Mouse (Mus musculus) embryonic facial prominence, embryonic 10.5 days (tissue): Measurements from ENCODE around the gene Lmcd1. TPM values are rescaled to one million over a fixed set of nuclear protein-coding genes. Genes with fewer than 3 reads are reported as not detected.
A peak's percentile ranks its signal among the peaks of the same experiment; 100 is the strongest.

Experiments
- DNase-seq: peaks from one replicate; pipeline ENCODE4 v3.0.0-alpha.2; 2017; ENCODE audit warnings: low spot score
- H3K27ac ChIP-seq: fragments of 300-500 bp; sonication (generic); replicated peaks from 2 replicates; pipeline ENCODE4 v1.5.1; 2016; ENCODE audit warnings: mild to moderate bottlenecking
- H3K27me3 ChIP-seq: fragments of 300-500 bp; sonication (generic); replicated peaks from 2 replicates; pipeline ENCODE4 v1.6.1; 2016; ENCODE audit warnings: low read depth, mild to moderate bottlenecking; ENCODE audit not compliant: poor library complexity, severe bottlenecking
- H3K36me3 ChIP-seq: fragments of 300-500 bp; sonication (generic); replicated peaks from 2 replicates; pipeline ENCODE4 v1.6.1; 2016; ENCODE audit warnings: mild to moderate bottlenecking, moderate library complexity
- H3K4me1 ChIP-seq: fragments of 300-500 bp; sonication (generic); 2 replicates; pipeline ENCODE4 v1.6.1; 2016
- H3K4me3 ChIP-seq: fragments of 300-500 bp; sonication (generic); 2 replicates; pipeline ENCODE4 v1.5.1; 2016; ENCODE audit warnings: mild to moderate bottlenecking, moderate library complexity
- H3K9me3 ChIP-seq: fragments of 300-500 bp; sonication (generic); 2 replicates; pipeline ENCODE4 v1.6.1; 2016; ENCODE audit warnings: mild to moderate bottlenecking
- WGBS: fragments of 180-500 bp; shearing (Covaris S2); methylation state at CpG from one replicate; pipeline ENCODE4 v1.1.7; 2016; 5-methylcytosine and 5-hydroxymethylcytosine counted together
- polyA plus RNA-seq: library from polyadenylated mRNA; unstranded; fragments of >200 nt; fragmentation: Nextera tagmentation; extraction: Ambion mirVana; gene quantifications from 2 replicates; pipeline ENCODE4 v1.2.1, GENCODE M21; 2016

The Lmcd1 gene
- polyA plus RNA-seq, 1 experiment from 2014 or later = 2.2 TPM

DNA sequence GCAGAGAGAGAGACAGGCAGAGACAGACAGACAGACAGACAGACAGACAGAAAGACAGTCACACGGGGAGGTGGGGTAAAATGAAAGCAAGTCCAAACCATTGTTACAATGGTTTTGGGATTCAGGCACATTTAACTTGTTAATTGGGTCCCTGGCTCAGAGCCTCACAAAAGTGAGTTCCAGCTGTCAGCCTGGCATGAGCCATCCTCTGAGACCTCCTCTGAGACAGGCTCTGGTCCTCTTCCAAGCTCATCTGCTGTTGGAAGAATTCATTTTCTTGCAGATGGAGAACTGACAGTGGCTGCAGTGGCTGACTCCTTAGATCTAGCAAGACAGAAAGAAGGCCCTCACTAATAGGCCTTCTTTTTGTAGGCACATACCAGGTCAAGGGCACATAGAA lies 6.9 kb upstream of the Lmcd1 start:
- H3K4me3 ChIP-seq = no peak overlapping the region
- H3K27ac ChIP-seq = no peak overlapping the region
- H3K36me3 ChIP-seq = no peaks in the 10 kb centered on the region
- WGBS = 64% methylated on average over 1 of the region's 1 CpGs
- DNase-seq = no peak
- no peaks in the 10 kb centered on the region for H3K9me3 ChIP-seq
- no peaks in the 10 kb centered on the region for H3K27me3 ChIP-seq
- no peaks in the 10 kb centered on the region for H3K4me1 ChIP-seq

DNA sequence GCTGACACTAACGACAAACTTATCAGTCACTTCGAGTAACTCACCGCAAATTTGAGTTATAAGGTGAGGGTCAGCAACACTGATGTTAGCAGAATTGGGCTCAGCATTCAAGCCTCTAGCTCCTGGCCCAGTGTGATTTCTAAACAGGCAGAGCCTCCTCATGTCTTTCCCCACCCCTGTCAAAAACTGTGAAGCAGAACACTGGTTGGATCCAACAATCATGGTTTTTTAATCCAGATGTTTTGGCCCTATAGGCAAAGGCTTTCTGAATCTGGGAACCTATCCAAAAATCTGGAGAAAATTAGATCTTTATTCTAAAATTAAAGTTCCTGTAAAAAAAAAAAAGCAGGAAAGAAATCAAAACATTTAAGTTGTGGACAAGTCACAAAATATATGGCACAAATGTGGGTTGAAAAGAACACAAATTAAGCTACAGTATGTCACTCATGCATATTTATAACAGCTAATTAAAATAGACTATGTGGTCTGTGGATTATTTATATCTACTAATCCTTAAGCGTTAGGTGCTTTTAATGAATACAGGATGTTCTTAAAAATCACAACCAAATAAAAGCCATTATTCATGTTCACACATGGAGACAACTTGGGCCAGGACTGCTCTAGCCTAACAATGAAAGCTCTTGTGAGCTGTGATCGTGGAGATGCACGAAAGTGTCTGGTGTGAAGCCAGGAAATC lies 5.7 kb upstream of the Lmcd1 start:
- Histone ChIP-seq H3K27ac (no peak overlapping the region), H3K36me3 (no peaks in the 10 kb centered on the region), H3K9me3 (no peaks in the 10 kb centered on the region), H3K4me1 (no peaks in the 10 kb centered on the region), H3K27me3 (no peaks in the 10 kb centered on the region; the same call in 1 of the 2 replicates), H3K4me3 (no peak overlapping the region)
- WGBS = 89% methylated on average over 6 of the region's 6 CpGs
- no peak for DNase-seq

DNA sequence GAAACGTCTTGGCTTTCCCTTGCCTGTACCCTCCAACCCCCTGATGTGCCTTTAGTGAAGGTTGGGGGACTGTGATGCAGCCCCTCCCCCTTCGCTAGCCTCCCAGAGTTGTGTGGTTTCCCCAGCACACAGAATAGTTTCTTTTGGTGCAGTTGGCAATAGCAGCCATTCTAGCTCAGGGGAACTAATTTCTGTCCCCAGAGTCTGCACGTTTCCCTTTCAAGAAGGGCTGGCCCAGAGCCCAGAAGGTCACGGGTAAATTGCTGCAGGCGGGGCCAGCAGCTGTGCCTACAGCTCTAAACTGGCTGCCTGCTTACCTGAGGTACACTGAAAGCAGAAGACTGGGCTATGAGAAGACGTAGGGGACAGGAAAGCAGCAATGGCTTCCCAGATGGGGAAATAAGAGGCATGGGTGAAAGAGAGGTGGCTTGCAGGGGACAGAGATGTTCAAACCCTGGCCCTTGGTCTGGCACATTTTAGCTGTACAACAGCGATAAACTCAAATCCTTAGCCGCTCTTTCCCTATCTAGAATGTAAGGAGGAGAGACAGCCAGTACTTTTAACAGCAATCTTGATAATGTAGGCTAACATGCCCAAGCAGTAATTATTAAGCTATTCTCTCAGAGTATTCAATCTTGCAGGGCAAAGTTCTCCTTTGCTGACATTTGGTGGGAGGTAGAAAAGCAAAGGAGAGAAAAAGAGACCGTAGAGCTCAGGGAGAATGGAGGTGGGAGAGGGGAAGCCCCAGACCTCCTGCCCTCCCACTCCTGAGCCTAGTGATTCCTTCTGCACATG lies 900 bp downstream of the Lmcd1 start:
- Histone ChIP-seq H3K4me1 (peaks cover 19% of the 10 kb centered on the region), H3K27me3 (peaks cover 8% of the 10 kb centered on the region), H3K27ac (no peak overlapping the region), H3K9me3 (no peaks in the 10 kb centered on the region), H3K36me3 (no peaks in the 10 kb centered on the region), H3K4me3 (peak overlapping the region; percentile 48)
- peak; percentile 38 for DNase-seq
- WGBS = 40% methylated on average over 9 of the region's 9 CpGs

DNA sequence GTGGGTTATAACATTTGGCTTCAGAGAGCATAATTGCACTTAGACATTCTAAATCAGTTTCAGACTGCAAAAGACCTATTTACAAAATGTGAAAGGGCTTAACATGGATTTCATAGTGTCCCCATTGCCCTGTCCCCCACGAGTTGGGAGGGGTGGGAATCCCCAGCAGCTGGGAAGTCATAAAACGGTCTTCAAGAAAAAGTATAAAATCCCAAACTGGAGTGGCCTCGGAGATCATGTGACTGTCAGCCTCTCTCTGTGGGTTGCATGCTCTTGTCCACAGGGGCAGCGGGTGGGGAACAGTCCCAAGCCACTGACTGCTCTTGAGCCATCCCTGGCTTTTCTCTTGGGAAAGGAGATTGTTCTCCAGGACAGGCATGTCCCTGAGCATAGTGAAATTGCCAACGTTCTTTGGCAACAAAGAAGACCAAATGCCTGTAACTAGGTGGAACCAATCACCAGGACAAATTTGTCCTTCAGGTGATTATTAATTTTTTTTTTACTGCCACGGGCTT lies 2.2 kb downstream of the Lmcd1 start:
- Histone ChIP-seq H3K27me3 (peaks cover 8% of the 10 kb centered on the region), H3K36me3 (no peaks in the 10 kb centered on the region), H3K4me3 (no peak overlapping the region), H3K9me3 (no peaks in the 10 kb centered on the region), H3K4me1 (peaks cover 21% of the 10 kb centered on the region), H3K27ac (no peak overlapping the region)
- 78% methylated on average over 6 of the region's 6 CpGs for WGBS
- no peak for DNase-seq

DNA sequence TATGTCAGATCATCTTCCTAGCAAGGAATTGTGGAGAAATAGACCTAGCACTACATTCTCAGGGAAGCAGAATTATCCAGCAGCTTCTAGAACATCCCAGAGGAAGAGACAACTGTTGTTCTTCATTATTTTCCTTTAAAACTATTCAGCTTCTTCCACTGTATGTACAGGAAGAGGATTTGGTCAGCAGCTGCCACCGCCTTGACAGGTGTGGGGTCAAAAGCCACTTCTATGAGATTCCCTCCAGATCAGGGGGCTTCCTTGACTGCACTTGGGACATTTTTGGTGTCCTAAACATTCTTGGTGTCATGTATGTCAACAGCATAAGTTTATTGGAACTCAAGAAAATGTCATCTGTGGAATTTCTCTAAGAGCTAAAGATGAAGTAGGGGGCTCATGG lies 5.2 kb downstream of the Lmcd1 start:
- Histone ChIP-seq H3K4me1 (peaks cover 18% of the 10 kb centered on the region), H3K4me3 (no peak overlapping the region), H3K36me3 (no peaks in the 10 kb centered on the region), H3K27ac (no peak overlapping the region), H3K27me3 (peaks cover 8% of the 10 kb centered on the region), H3K9me3 (no peaks in the 10 kb centered on the region)
- WGBS = 93% methylated on average over 1 of the region's 1 CpGs
- no peak for DNase-seq

DNA sequence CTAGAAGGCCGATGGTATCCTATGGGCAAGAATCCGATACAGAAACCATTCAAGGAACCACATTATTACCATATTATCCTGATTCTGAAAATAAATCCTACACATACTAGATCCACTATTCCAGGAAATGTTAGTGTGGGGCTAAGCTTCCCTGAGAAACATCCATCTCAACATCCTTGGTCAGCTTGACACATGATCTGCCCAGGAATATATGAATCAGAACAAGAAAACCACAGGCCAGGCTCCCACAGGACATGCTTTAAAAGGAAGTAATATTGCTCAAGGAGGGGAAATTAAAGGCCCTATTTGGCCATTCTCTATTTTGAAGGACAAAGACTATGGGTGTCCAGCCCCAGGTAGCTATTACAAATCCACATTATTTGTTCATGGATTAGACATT lies 6.6 kb downstream of the Lmcd1 start:
- Histone ChIP-seq H3K27ac (no peak overlapping the region), H3K4me3 (no peak overlapping the region), H3K9me3 (no peaks in the 10 kb centered on the region), H3K36me3 (no peaks in the 10 kb centered on the region), H3K27me3 (peaks cover 2% of the 10 kb centered on the region), H3K4me1 (0 out of 2 replicates have a peak, but pooled peaks cover 6% of the 10 kb centered on the region)
- 94% methylated on average over 2 of the region's 2 CpGs for WGBS
- no peak for DNase-seq

DNA sequence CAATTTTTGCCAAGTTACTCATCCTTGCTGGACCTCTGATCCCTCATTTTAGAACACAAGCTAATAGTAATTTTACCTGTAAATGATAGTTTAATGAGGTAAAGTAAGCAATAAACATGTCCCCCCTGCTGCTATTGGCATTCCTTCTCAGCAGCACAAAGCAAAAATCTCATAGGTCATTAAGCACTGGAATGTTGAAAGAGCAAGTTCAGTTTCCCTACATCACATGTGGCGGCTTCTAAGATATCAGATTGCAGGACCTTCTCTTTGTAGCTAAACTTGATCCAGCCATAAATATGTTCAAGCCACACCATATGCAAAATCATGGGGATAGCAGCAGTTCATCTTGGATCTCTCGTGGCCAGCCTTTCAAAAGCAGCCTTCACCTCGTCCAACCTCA lies 7.4 kb downstream of the Lmcd1 start:
- 62% methylated on average over 3 of the region's 3 CpGs for WGBS
- no peak for DNase-seq
- Histone ChIP-seq H3K27ac (no peak overlapping the region), H3K36me3 (no peaks in the 10 kb centered on the region), H3K4me3 (no peak overlapping the region), H3K27me3 (no peaks in the 10 kb centered on the region), H3K4me1 (0 out of 2 replicates have a peak, but pooled peaks cover 6% of the 10 kb centered on the region), H3K9me3 (no peaks in the 10 kb centered on the region)

DNA sequence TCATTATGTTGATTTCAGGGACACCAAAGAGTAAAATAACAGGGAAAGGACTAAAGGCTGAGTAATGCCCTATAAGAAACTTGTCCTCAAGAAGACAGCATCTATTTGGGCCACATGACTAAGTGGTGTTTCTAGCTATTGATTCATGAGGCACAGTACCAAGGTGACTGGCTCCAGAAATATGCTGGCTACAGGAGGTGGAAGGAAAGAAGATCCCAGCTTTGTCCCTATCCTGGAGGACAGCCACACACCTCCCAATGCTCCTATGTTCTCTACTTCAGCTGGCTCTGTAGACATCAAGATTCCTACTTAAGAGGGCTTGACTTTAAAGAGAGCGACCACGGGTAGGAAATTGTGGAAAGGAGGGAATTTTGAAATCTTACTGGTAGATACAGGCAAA lies 8.4 kb downstream of the Lmcd1 start:
- H3K27ac ChIP-seq = no peak overlapping the region
- no peak overlapping the region for H3K4me3 ChIP-seq
- 0 out of 2 replicates have a peak, but pooled peaks cover 6% of the 10 kb centered on the region for H3K4me1 ChIP-seq
- WGBS = 94% methylated on average over 2 of the region's 2 CpGs
- no peaks in the 10 kb centered on the region for H3K9me3 ChIP-seq
- H3K36me3 ChIP-seq = no peaks in the 10 kb centered on the region
- H3K27me3 ChIP-seq = no peaks in the 10 kb centered on the region
- DNase-seq = no peak

DNA sequence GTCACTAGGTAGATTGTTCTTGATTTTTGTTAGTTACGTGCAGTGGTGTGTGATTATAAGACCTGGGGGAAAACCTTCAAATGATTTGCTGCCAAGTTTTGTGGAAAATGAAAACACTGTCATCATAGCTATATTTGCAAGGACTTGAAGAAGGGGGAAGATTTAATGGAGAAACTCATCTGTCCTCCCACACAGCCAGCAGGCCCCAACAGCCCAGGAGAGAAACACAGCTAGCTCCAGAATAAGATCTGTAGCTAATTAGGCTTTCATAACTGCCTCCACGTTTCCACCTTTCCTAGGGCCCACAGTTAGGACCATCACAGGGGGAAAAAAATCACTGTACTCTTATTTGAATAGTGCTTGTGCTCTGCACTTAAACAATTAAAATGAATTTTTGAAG lies 10.5 kb downstream of the Lmcd1 start:
- H3K4me1 ChIP-seq = 0 out of 2 replicates have a peak, but pooled peaks cover 6% of the 10 kb centered on the region
- no peaks in the 10 kb centered on the region for H3K27me3 ChIP-seq
- no peak for DNase-seq
- no peak overlapping the region for H3K4me3 ChIP-seq
- WGBS = 71% methylated on average over 2 of the region's 2 CpGs
- no peak overlapping the region for H3K27ac ChIP-seq
- H3K36me3 ChIP-seq = no peaks in the 10 kb centered on the region
- no peaks in the 10 kb centered on the region for H3K9me3 ChIP-seq

DNA sequence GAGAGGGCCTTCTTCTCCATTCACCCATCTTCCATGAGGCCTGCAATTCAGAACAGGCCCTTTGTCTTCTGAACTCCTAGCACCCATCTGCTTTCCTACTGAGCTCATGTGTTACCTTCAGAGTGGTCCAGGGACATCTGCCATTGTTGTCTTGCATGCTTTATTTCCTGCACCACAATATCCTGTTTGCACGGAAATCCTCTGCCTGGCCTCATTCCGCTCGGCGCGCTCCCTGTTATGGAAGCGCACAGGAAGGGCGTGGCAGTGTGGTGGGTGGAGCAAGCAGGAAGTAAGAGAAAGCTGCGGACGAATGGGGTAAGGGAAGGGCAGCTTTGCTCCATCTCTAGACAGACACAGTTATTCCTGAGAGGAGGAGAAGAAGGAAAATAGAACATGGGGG lies 14.1 kb downstream of the Lmcd1 start:
- H3K27me3 ChIP-seq = no peaks in the 10 kb centered on the region

DNA sequence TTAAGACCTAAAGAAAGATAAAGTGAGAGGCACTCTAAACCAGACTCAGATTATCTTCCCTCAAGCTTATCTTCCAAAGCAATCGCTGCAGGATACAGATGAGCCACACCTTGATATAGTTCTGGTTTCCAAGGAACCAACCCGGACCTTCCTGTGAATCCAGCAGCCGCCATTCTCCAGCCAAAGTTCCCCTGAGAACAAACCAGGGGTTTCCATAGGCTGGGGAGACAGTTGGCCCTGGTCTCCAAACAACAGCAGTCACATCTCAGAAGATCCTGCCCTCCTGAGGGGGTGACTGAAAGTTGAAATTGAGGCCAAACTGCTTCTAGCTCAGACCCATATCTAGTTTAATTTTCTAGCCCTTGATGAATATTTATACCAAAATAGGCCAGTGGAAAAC lies 14.7 kb downstream of the Lmcd1 start:
- H3K27me3 ChIP-seq = no peaks in the 10 kb centered on the region

More for the DNA sequence above, 14.1 kb downstream of the Lmcd1 start:
- no peak overlapping the region for H3K27ac ChIP-seq
- DNase-seq = no peak
- no peaks in the 10 kb centered on the region for H3K36me3 ChIP-seq
- peaks cover 3% of the 10 kb centered on the region; the same call in 1 of the 2 replicates for H3K4me1 ChIP-seq
- H3K9me3 ChIP-seq = no peaks in the 10 kb centered on the region
- no peak overlapping the region for H3K4me3 ChIP-seq
- WGBS = 90% methylated on average over 9 of the region's 9 CpGs

DNA sequence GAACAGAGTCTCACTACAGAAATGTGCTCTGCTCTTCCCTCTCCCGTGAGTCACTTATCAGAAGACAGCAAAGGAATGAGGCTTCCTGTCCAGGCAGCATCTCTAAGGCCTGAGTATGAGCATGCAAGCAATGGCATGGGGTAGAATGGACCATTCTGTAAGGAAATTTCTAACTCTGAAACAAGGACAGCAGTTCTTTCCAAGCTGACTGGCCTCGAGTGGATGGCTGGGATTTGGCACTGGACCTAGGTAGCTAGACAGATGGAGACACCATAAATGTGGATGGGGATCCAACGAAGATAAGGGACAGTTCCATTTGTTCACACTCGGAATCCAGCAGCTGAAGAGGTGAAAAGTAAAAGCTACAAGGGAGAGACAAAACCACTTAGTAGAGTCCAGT lies 17.6 kb downstream of the Lmcd1 start:
- Histone ChIP-seq H3K9me3 (no peaks in the 10 kb centered on the region), H3K4me3 (no peak overlapping the region), H3K4me1 (peaks cover 12% of the 10 kb centered on the region), H3K27ac (no peak overlapping the region), H3K27me3 (no peaks in the 10 kb centered on the region), H3K36me3 (no peaks in the 10 kb centered on the region)
- no peak for DNase-seq
- WGBS = 81% methylated on average over 4 of the region's 4 CpGs

More for the DNA sequence above, 14.7 kb downstream of the Lmcd1 start:
- no peak overlapping the region for H3K4me3 ChIP-seq
- 84% methylated on average over 3 of the region's 3 CpGs for WGBS
- H3K9me3 ChIP-seq = no peaks in the 10 kb centered on the region
- no peaks in the 10 kb centered on the region for H3K36me3 ChIP-seq
- H3K27ac ChIP-seq = no peak overlapping the region
- DNase-seq = no peak
- peaks cover 9% of the 10 kb centered on the region for H3K4me1 ChIP-seq

DNA sequence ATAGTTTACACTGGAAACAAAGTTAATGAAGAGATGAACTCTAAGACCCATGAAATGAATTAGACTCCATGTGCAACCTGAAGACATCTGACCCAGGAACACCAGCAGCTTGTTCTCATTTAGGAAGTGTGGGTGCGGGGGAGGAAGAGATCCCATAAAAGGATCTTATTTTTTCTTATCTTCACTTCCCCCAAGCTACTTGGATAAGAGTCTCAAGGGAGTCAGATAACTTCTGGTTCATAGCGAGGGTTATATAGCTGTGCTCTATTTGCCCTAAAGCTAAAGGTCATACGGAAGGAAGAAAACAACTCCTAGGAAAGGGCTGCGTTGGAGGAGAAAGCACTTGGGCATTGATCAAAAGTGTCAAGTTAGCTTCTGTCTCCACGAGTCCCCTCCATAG lies 19.8 kb downstream of the Lmcd1 start:
- DNase-seq = no peak
- Histone ChIP-seq H3K9me3 (no peaks in the 10 kb centered on the region), H3K27ac (no peak overlapping the region), H3K36me3 (no peaks in the 10 kb centered on the region), H3K4me3 (no peak overlapping the region), H3K27me3 (no peaks in the 10 kb centered on the region), H3K4me1 (peaks cover 12% of the 10 kb centered on the region)
- WGBS = 37% methylated on average over 5 of the region's 5 CpGs
